Mouse (Mus musculus): ENCODE data around the gene Dcdc2b.

- TF ChIP-seq CTCF (IDR thresholded peaks at IDR 0.05; ENCODE audit: control insufficient read depth, insufficient read depth, low read length) (no peak), POLR2A (IDR thresholded peaks at IDR 0.05; ENCODE audit: borderline replicate concordance, control insufficient read depth, low read depth, low read length) (no peak)
Observed at GRCm38 (mm10) chr4:129625029-129625370, 10.9 kb upstream of the Dcdc2b start.
